Mouse (Mus musculus) liver, postnatal 0 days (tissue): Measurements from ENCODE around the gene Timm8a2. TPM values are rescaled to one million over a fixed set of nuclear protein-coding genes. Genes with fewer than 3 reads are reported as not detected.
A peak's percentile ranks its signal among the peaks of the same experiment; 100 is the strongest.

Experiments used
- ATAC-seq: fragments of 200-750 bp; cut with Nextera tagmentation; 2 replicates; pipeline ENCODE4 v1.8.0; 2017; ENCODE audit warnings: mild to moderate bottlenecking, moderate library complexity
- DNase-seq: peaks from one replicate; pipeline ENCODE4 v3.0.0-alpha.2; 2016
- H3K27ac ChIP-seq: fragments of 300-500 bp; sonication (generic); 2 replicates; pipeline ENCODE4 v1.5.1; 2014; ENCODE audit warnings: antibody characterized with exemption, moderate library complexity, mild to moderate bottlenecking, low read depth
- H3K27me3 ChIP-seq: fragments of 300-500 bp; sonication (generic); 2 replicates; pipeline ENCODE4 v1.6.1; 2014; ENCODE audit warnings: low read length, control low read depth, mixed read lengths; ENCODE audit not compliant: insufficient read depth
- H3K36me3 ChIP-seq: fragments of 300-500 bp; sonication (generic); replicated peaks from 2 replicates; pipeline ENCODE4 v1.6.1; 2014; ENCODE audit warnings: mild to moderate bottlenecking, control low read depth, low read length, moderate library complexity, mixed read lengths; ENCODE audit not compliant: insufficient read depth
- H3K4me1 ChIP-seq: fragments of 300-500 bp; sonication (generic); 2 replicates; pipeline ENCODE4 v1.6.1; 2014; ENCODE audit warnings: antibody characterized with exemption, mild to moderate bottlenecking, control low read depth; ENCODE audit not compliant: insufficient read depth
- H3K4me2 ChIP-seq: fragments of 300-500 bp; sonication (generic); 2 replicates; pipeline ENCODE4 v1.6.1; 2014; ENCODE audit warnings: low read depth, mild to moderate bottlenecking, low read length, moderate library complexity, mixed read lengths
- H3K4me3 ChIP-seq: fragments of 300-500 bp; sonication (generic); 2 replicates; pipeline ENCODE4 v1.5.1; 2014; ENCODE audit warnings: low read depth, low read length
- H3K9ac ChIP-seq: fragments of 300-500 bp; sonication (generic); replicated peaks from 2 replicates; pipeline ENCODE4 v1.6.1; 2014; ENCODE audit warnings: mild to moderate bottlenecking, moderate library complexity
- H3K9me3 ChIP-seq: fragments of 300-500 bp; sonication (generic); 2 replicates; pipeline ENCODE4 v1.6.1; 2016; ENCODE audit warnings: mild to moderate bottlenecking, control low read depth, low read length, mixed read lengths
- CTCF ChIP-seq: sonication (generic); IDR thresholded peaks from 2 replicates; pipeline ENCODE4 v1.5.1; 2016; ENCODE audit warnings: antibody characterized with exemption, low read depth
- EP300 ChIP-seq: IDR thresholded peaks from 2 replicates; pipeline ENCODE4 v1.6.1; 2016; ENCODE audit warnings: antibody characterized with exemption, low read depth, mild to moderate bottlenecking
- WGBS: fragments of 180-500 bp; shearing (Covaris S2); extraction: QIAGEN DNeasy Blood & Tissue Kit; methylation state at CpG from one replicate; pipeline ENCODE4 v1.1.7; 2014; ENCODE audit not compliant: insufficient replicate concordance; 5-methylcytosine and 5-hydroxymethylcytosine counted together
- polyA plus RNA-seq: library from polyadenylated mRNA; unstranded; fragments of >200 nt; fragmentation: Nextera tagmentation; extraction: Ambion mirVana; gene quantifications from 2 replicates; pipeline ENCODE4 v1.2.1, GENCODE M21; 2015

The Timm8a2 gene
- polyA plus RNA-seq, 1 experiment from 2014 or later: not detected

DNA sequence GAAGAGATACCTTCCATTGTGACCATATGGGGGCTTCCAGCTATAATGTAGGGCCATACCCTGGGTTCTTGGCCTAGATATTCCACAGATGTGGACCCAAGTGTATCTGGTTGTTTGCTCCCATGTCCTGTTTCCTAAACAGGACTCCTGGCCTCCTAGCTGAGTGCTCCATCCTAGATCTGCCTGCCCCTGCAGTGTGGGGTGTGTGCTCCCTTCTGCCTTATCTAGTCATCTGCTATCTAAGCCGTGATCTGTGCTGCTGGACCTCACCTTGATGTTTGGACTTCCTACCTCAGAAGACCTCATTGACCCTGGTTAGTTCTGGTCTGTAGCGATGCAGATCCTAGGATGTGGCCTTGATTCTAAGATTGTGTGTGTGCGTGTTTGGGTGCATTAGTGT is 44.6 kb upstream of the Timm8a2 start:
- Histone ChIP-seq H3K27me3 (no peaks in the 10 kb centered on the region), H3K36me3 (peaks cover 4% of the 10 kb centered on the region), H3K27ac (no peak overlapping the region), H3K4me1 (peaks cover 20% of the 10 kb centered on the region), H3K9me3 (no peaks in the 10 kb centered on the region), H3K4me3 (no peak overlapping the region), H3K4me2 (no peak overlapping the region), H3K9ac (no peak overlapping the region)
- TF ChIP-seq CTCF (no peak), EP300 (no peak)
- DNase-seq: no peak
- 68% methylated on average over 3 of the region's 3 CpGs for WGBS
- no peak for ATAC-seq

- Histone ChIP-seq H3K9me3 (no peaks in the 10 kb centered on the region), H3K4me1 (peaks cover 20% of the 10 kb centered on the region), H3K4me3 (no peak overlapping the region), H3K27me3 (no peaks in the 10 kb centered on the region), H3K27ac (no peak overlapping the region), H3K36me3 (peaks cover 8% of the 10 kb centered on the region), H3K9ac (no peak overlapping the region), H3K4me2 (no peak overlapping the region)
- ATAC-seq (no peak), DNase-seq (no peak)
- TF ChIP-seq CTCF: no peak
- TF ChIP-seq EP300: no peak
- 79% methylated on average over 6 of the region's 6 CpGs for WGBS
These were observed 43.6 kb upstream of the Timm8a2 start for GRCm38 (mm10) chr14:121990897-121991296.

GRCm38 (mm10) chr14:121991921-121992320 is 42.6 kb upstream of the Timm8a2 start:
- H3K9me3 ChIP-seq: no peaks in the 10 kb centered on the region
- no peak for DNase-seq
- H3K36me3 ChIP-seq: peaks cover 13% of the 10 kb centered on the region
- H3K4me2 ChIP-seq: no peak overlapping the region
- no peak overlapping the region for H3K9ac ChIP-seq
- no peak for TF ChIP-seq EP300
- 0 out of 2 replicates have a peak, but pooled peaks have one; percentile 16 for TF ChIP-seq CTCF
- 0 out of 2 replicates have a peak overlapping the region, but pooled peaks have one; percentile 16 for H3K27ac ChIP-seq
- no peak overlapping the region for H3K4me3 ChIP-seq
- ATAC-seq: no peak
- H3K27me3 ChIP-seq: no peaks in the 10 kb centered on the region
- H3K4me1 ChIP-seq: peaks cover 23% of the 10 kb centered on the region

GRCm38 (mm10) chr14:121992395-121993280 is 41.8 kb upstream of the Timm8a2 start:
- Histone ChIP-seq H3K27ac (0 out of 2 replicates have a peak overlapping the region, but pooled peaks have one; percentile 16), H3K36me3 (peaks cover 13% of the 10 kb centered on the region), H3K4me1 (peaks cover 23% of the 10 kb centered on the region), H3K4me3 (no peak overlapping the region), H3K4me2 (no peak overlapping the region), H3K9me3 (no peaks in the 10 kb centered on the region), H3K27me3 (no peaks in the 10 kb centered on the region), H3K9ac (no peak overlapping the region)
- 64% methylated on average over 13 of the region's 13 CpGs for WGBS
- ATAC-seq (peak; percentile 55), DNase-seq (no peak)
- TF ChIP-seq EP300 (no peak), CTCF (no peak)

DNA sequence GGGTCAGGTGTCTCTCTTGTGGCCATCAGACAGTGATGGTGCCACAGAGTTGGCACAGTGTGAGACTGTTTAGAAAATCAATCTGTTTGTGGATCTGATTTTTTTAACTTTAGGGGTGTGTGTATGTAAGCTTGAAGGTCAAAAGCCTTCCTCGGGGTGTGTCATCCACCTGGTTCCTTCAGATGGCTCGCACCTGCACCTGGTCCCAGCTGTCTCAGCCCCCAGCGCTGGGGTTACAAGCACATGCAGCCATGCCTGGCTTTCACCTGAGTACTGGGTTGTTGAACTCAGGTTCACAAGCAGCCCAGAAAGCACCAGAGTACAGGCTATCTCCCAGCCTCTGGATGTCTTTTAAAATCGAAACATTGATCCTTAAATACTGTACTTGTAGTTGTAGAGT is 40.9 kb upstream of the Timm8a2 start:
- Histone ChIP-seq H3K4me1 (peaks cover 23% of the 10 kb centered on the region), H3K27me3 (no peaks in the 10 kb centered on the region), H3K36me3 (peaks cover 13% of the 10 kb centered on the region), H3K4me3 (no peak overlapping the region), H3K27ac (no peak overlapping the region), H3K9ac (no peak overlapping the region), H3K4me2 (no peak overlapping the region), H3K9me3 (no peaks in the 10 kb centered on the region)
- TF ChIP-seq EP300 (no peak), CTCF (no peak)
- WGBS: 81% methylated on average over 4 of the region's 4 CpGs
- no peak for ATAC-seq
- no peak for DNase-seq

DNA sequence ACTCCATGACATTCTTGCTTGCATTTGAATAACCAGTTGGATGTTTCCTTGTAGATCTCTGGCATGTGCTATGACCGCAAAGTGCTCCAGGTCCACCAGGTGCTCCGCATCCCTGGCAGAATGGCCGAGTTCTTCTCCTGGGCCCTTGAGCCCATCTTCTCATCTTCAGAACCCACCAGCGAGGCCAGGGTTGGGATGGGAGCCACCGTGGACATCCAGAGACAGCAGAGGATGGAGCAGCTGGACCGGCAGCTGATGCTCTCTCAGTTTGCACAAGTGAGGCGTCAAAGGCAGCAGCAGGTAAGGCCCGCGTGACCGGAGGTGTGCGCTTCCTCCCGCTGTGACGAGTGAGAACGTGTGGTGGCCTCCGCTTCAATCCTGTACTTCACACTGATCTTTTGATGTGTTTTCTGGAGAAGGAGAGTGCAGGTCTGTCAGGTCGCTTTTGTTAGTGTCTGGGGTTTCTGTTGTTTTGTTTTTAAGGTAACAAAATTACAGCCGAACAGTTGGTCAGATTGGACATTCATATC is 40.2 kb upstream of the Timm8a2 start:
- Histone ChIP-seq H3K4me3 (no peak overlapping the region), H3K4me1 (peaks cover 19% of the 10 kb centered on the region), H3K27me3 (no peaks in the 10 kb centered on the region), H3K27ac (0 out of 2 replicates have a peak overlapping the region, but pooled peaks have one; percentile 6), H3K4me2 (no peak overlapping the region), H3K36me3 (peaks cover 13% of the 10 kb centered on the region), H3K9me3 (no peaks in the 10 kb centered on the region), H3K9ac (no peak overlapping the region)
- 85% methylated on average over 17 of the region's 17 CpGs for WGBS
- no peak for TF ChIP-seq CTCF
- TF ChIP-seq EP300: no peak
- no peak for DNase-seq
- no peak for ATAC-seq
